Mouse (Mus musculus): Measurements from ENCODE around the gene Cdc42se2. TPM values are rescaled to one million over a fixed set of nuclear protein-coding genes. Genes with fewer than 3 reads are reported as not detected.

The Cdc42se2 gene
- polyA plus RNA-seq, 1 experiment from 2014 or later = 144 TPM

GRCm38 (mm10) chr11:54739012-54739750 lies 48.3 kb downstream of the Cdc42se2 start:
- H3K27ac ChIP-seq (replicated peaks) = no peak overlapping the region
- WGBS = 89% methylated on average over 4 of the region's 4 CpGs
- no peaks in the 10 kb centered on the region for H3K27me3 ChIP-seq (replicated peaks; ENCODE audit: low read depth, poor library complexity, severe bottlenecking)
- no peaks in the 10 kb centered on the region for H3K4me1 ChIP-seq
- no peak overlapping the region for H3K4me3 ChIP-seq
- H3K9me3 ChIP-seq = no peaks in the 10 kb centered on the region
- DNase-seq (ENCODE audit: low spot score) = no peak
- peaks cover 82% of the 10 kb centered on the region for H3K36me3 ChIP-seq (replicated peaks)

GRCm38 (mm10) chr11:54736903-54737302 lies 50.6 kb downstream of the Cdc42se2 start:
- no peaks in the 10 kb centered on the region for H3K27me3 ChIP-seq (replicated peaks; ENCODE audit: low read depth, poor library complexity, severe bottlenecking)
- peaks cover 84% of the 10 kb centered on the region for H3K36me3 ChIP-seq (replicated peaks)
- no peak for DNase-seq (ENCODE audit: low spot score)
- no peaks in the 10 kb centered on the region for H3K4me1 ChIP-seq
- no peak overlapping the region for H3K27ac ChIP-seq (replicated peaks)
- no peak overlapping the region for H3K4me3 ChIP-seq
- no peaks in the 10 kb centered on the region for H3K9me3 ChIP-seq
- WGBS = 88% methylated on average over 5 of the region's 5 CpGs

DNA sequence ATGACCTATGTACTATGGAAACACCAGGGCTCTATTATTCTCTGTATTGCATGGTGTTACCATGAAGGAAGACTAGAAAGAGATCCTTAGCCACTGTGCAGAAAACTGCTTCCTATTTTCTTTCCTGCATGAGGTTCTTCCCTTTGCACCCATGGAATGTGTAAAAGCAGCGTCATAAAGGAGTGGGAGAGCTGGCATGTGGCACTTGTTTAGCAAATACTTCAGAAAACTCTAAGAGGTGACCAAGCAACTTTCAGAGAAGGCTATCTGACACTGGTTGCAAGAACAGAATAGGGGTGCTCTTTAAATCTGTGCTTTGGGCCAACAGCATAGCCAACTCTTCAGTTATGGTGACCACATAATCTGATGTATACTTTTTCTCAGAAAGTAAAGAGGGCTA lies 52.4 kb downstream of the Cdc42se2 start:
- 91% methylated on average over 1 of the region's 1 CpGs for WGBS

DNA sequence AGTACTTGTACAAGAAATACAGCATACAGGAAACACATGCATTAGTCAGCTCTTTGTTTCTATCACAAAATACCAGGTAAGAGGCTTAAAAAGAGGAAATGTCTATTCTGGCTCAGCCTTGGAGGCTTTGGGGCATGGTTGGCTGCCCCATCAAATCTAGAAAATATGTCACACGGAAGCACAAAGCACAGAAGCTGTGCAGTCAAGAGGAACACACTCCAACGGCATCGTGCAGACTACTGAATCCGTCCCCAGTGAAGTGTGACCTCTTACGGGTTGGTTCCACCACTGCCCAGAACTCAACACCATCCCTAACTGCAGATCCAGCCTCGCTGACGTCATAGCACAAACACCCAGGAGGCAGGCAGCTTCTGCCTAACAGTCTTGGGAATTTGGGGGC lies 53.9 kb downstream of the Cdc42se2 start:
- H3K4me1 ChIP-seq = no peaks in the 10 kb centered on the region
- WGBS = 81% methylated on average over 7 of the region's 7 CpGs
- no peak overlapping the region for H3K4me3 ChIP-seq
- DNase-seq (ENCODE audit: low spot score) = no peak
- no peak overlapping the region for H3K27ac ChIP-seq (replicated peaks)
- H3K9me3 ChIP-seq = no peaks in the 10 kb centered on the region
- H3K27me3 ChIP-seq (replicated peaks; ENCODE audit: low read depth, poor library complexity, severe bottlenecking) = no peaks in the 10 kb centered on the region
- H3K36me3 ChIP-seq (replicated peaks) = peaks cover 79% of the 10 kb centered on the region

More for the DNA sequence above, 52.4 kb downstream of the Cdc42se2 start:
- Histone ChIP-seq H3K4me1 (no peaks in the 10 kb centered on the region), H3K9me3 (no peaks in the 10 kb centered on the region), H3K4me3 (no peak overlapping the region), H3K27me3 (replicated peaks; ENCODE audit: low read depth, poor library complexity, severe bottlenecking) (no peaks in the 10 kb centered on the region), H3K27ac (replicated peaks) (no peak overlapping the region), H3K36me3 (replicated peaks) (peaks cover 81% of the 10 kb centered on the region)
- DNase-seq (ENCODE audit: low spot score) = no peak

DNA sequence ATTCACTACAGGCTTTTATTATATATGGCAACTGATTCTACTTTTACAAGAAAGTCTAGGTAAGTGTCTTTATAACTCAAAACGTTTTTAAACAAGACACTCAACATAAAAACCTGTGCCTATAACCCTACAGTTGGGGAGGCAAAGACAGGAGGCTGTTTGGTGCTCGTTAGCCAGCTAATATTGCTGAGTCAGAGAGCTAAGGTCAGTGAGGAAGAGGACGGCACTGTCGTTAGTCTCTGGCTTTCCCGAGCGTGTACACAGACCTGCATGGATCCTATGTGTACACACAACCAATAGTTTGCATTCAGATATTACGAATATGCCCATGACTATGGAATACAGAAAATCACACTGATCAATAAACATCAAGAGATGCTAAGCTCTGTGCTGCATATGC lies 56.1 kb downstream of the Cdc42se2 start:
- Histone ChIP-seq H3K4me1 (no peaks in the 10 kb centered on the region), H3K27me3 (replicated peaks; ENCODE audit: low read depth, poor library complexity, severe bottlenecking) (no peaks in the 10 kb centered on the region), H3K4me3 (no peak overlapping the region), H3K9me3 (no peaks in the 10 kb centered on the region), H3K27ac (replicated peaks) (no peak overlapping the region), H3K36me3 (replicated peaks) (peaks cover 86% of the 10 kb centered on the region)
- 85% methylated on average over 7 of the region's 7 CpGs for WGBS
- no peak for DNase-seq (ENCODE audit: low spot score)

- no peaks in the 10 kb centered on the region for H3K27me3 ChIP-seq (replicated peaks; ENCODE audit: low read depth, poor library complexity, severe bottlenecking)
- H3K4me3 ChIP-seq = no peak overlapping the region
- DNase-seq (ENCODE audit: low spot score) = no peak
- H3K9me3 ChIP-seq = no peaks in the 10 kb centered on the region
- no peak overlapping the region for H3K27ac ChIP-seq (replicated peaks)
- H3K4me1 ChIP-seq = no peaks in the 10 kb centered on the region
- WGBS = 90% methylated on average over 5 of the region's 5 CpGs
- peaks cover 86% of the 10 kb centered on the region for H3K36me3 ChIP-seq (replicated peaks)
Observed at GRCm38 (mm10) chr11:54730931-54731330, 56.5 kb downstream of the Cdc42se2 start.

DNA sequence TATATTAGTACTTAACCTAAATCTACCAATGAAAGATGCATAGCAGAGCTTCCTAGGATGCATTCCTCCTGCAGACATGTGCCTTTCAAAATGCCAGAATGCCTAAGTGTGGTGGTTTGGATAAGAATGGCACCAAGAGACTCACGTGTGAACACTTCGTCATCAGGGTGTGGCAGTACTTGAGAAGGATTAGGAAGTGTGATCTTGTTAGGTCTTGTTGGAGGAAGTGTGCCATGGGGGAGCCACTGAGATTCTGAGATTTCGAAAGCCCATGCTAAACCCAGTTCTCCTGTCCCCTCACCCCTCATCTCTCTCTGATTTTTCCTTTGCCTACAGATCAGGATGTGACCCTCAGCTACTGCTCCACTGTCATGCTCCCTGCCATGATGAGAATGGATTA lies 58.2 kb downstream of the Cdc42se2 start:
- Histone ChIP-seq H3K27ac (replicated peaks) (no peak overlapping the region), H3K9me3 (no peaks in the 10 kb centered on the region), H3K36me3 (replicated peaks) (peaks cover 86% of the 10 kb centered on the region), H3K4me1 (no peaks in the 10 kb centered on the region), H3K4me3 (no peak overlapping the region), H3K27me3 (replicated peaks; ENCODE audit: low read depth, poor library complexity, severe bottlenecking) (no peaks in the 10 kb centered on the region)
- no peak for DNase-seq (ENCODE audit: low spot score)
- WGBS = 92% methylated on average over 3 of the region's 3 CpGs

- Histone ChIP-seq H3K36me3 (replicated peaks) (peaks cover 84% of the 10 kb centered on the region), H3K9me3 (no peaks in the 10 kb centered on the region), H3K4me1 (no peaks in the 10 kb centered on the region), H3K4me3 (no peak overlapping the region), H3K27ac (replicated peaks) (no peak overlapping the region), H3K27me3 (replicated peaks; ENCODE audit: low read depth, poor library complexity, severe bottlenecking) (no peaks in the 10 kb centered on the region)
- WGBS = 92% methylated on average over 2 of the region's 2 CpGs
- no peak for DNase-seq (ENCODE audit: low spot score)
Observed at GRCm38 (mm10) chr11:54728371-54728770, 59.1 kb downstream of the Cdc42se2 start.

DNA sequence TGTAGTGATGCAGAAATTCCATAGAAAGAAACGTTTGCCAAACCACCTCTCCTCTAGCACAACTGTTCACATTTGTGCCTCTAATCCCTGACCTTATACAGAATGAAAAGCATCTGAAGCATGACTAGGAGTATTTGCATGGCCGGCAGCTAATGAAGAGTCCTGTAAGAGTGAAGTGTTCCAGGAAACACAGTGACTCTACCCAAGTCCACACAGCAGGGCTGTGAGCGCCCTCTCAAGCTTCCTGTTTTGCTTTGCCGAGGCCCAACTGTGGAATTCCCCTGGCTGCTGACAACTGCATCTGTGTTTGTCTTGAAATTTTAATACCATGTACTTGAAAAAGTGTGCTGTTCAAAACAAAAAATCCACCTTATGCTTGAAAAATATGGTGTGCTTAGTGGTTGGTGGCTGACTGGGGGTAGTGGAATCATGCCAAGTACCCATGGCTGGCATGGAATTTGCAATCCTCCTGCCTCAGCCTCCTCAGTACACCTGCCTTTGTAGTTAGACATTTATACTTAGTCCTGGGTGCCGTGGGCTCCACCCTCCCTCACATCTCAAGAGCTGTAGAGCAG lies 60.1 kb downstream of the Cdc42se2 start:
- no peak overlapping the region for H3K4me3 ChIP-seq
- no peaks in the 10 kb centered on the region for H3K9me3 ChIP-seq
- H3K27me3 ChIP-seq (replicated peaks; ENCODE audit: low read depth, poor library complexity, severe bottlenecking) = no peaks in the 10 kb centered on the region
- H3K36me3 ChIP-seq (replicated peaks) = peaks cover 87% of the 10 kb centered on the region
- WGBS = 82% methylated on average over 5 of the region's 5 CpGs
- no peaks in the 10 kb centered on the region for H3K4me1 ChIP-seq
- H3K27ac ChIP-seq (replicated peaks) = no peak overlapping the region
- DNase-seq (ENCODE audit: low spot score) = no peak

DNA sequence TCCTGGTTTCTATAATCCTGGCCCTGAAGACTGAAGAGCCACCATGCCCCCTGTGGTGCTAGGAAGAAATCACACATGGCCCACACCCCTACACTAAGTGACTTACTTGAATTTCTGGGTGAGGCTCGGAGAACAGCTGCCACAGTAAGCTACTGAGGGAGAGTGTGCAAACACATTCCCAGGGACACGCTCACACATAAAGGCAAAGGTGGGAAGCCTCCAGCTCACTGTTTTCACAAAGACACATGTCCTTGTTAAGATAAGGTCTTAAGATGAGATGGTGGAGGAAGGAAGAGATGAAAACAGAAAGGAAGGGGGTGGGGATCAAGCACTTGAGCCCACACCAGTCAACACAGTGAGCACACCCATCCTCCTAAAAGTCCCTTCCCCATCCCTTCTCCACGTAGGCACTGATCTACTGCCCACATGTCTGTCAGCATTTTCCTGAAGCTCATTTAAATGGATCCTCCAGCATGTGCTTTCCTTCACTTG lies 60.9 kb downstream of the Cdc42se2 start:
- H3K9me3 ChIP-seq = no peaks in the 10 kb centered on the region
- H3K27me3 ChIP-seq (replicated peaks; ENCODE audit: low read depth, poor library complexity, severe bottlenecking) = no peaks in the 10 kb centered on the region
- H3K4me1 ChIP-seq = no peaks in the 10 kb centered on the region
- peaks cover 87% of the 10 kb centered on the region for H3K36me3 ChIP-seq (replicated peaks)
- 82% methylated on average over 3 of the region's 3 CpGs for WGBS
- H3K4me3 ChIP-seq = no peak overlapping the region
- H3K27ac ChIP-seq (replicated peaks) = no peak overlapping the region
- no peak for DNase-seq (ENCODE audit: low spot score)

- Histone ChIP-seq H3K27ac (replicated peaks) (no peak overlapping the region), H3K36me3 (replicated peaks) (peaks cover 94% of the 10 kb centered on the region)
Observed at GRCm38 (mm10) chr11:54724353-54725034, 63.0 kb downstream of the Cdc42se2 start.

DNA sequence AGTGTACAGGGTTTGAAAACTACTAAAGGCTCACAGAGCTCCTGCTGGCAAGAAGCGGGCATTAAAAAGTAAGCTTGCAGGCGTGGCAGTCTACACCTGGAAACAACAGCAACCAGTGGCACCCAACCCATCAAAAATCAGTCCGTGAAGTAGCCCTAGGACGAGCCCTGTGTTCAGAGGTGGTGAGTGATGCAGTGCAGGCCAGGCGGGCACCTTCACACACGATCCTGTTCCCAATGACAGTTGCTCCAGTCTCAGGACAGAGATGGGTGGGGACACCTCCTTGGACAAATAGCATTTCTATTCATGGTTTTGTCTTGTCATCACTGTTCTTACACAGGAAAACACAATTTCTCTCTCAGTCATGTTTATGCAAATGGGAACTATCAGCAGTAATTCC lies 65.4 kb downstream of the Cdc42se2 start:
- Histone ChIP-seq H3K27me3 (replicated peaks; ENCODE audit: low read depth, poor library complexity, severe bottlenecking) (no peaks in the 10 kb centered on the region), H3K9me3 (no peaks in the 10 kb centered on the region), H3K4me1 (no peaks in the 10 kb centered on the region), H3K4me3 (no peak overlapping the region), H3K27ac (replicated peaks) (no peak overlapping the region), H3K36me3 (replicated peaks) (peaks cover 95% of the 10 kb centered on the region)
- WGBS = 89% methylated on average over 6 of the region's 6 CpGs
- DNase-seq (ENCODE audit: low spot score) = no peak

More at GRCm38 (mm10) chr11:54724353-54725034, 63.0 kb downstream of the Cdc42se2 start:
- no peaks in the 10 kb centered on the region for H3K27me3 ChIP-seq (replicated peaks; ENCODE audit: low read depth, poor library complexity, severe bottlenecking)
- WGBS = 91% methylated on average over 4 of the region's 4 CpGs
- no peak overlapping the region for H3K4me3 ChIP-seq
- H3K9me3 ChIP-seq = no peaks in the 10 kb centered on the region
- no peak for DNase-seq (ENCODE audit: low spot score)
- H3K4me1 ChIP-seq = no peaks in the 10 kb centered on the region

DNA sequence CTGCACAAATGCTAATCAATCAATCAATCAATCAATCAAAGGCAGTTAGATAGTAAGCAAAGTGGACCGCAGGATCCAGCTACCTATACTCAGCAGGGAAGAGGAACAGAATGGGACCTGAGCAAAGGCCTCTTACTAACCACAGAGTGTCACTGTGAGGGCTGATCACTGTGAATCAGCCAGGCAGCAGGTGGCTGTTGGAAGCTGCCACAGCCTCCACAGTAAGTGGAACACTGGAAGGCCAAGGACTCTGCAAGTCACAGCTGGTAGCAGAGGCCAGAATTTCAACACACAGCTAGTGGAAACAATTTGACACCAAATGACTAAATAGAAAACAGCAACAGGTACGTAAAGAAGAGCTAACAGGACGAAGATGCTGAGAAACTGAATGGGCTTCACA lies 68.9 kb downstream of the Cdc42se2 start:
- no peak for DNase-seq (ENCODE audit: low spot score)
- Histone ChIP-seq H3K4me3 (no peak overlapping the region), H3K27me3 (replicated peaks; ENCODE audit: low read depth, poor library complexity, severe bottlenecking) (no peaks in the 10 kb centered on the region), H3K9me3 (no peaks in the 10 kb centered on the region), H3K36me3 (replicated peaks) (peaks cover 94% of the 10 kb centered on the region), H3K27ac (replicated peaks) (no peak overlapping the region), H3K4me1 (no peaks in the 10 kb centered on the region)
- 91% methylated on average over 3 of the region's 3 CpGs for WGBS

Data from embryonic facial prominence, embryonic 10.5 days (tissue).